Mouse (Mus musculus) limb, embryonic 14.5 days (tissue): Measurements from ENCODE around the gene Best3. TPM values are rescaled to one million over a fixed set of nuclear protein-coding genes. Genes with fewer than 3 reads are reported as not detected.
A peak's percentile ranks its signal among the peaks of the same experiment; 100 is the strongest.

Source experiments
- ATAC-seq: fragments of 200-750 bp; cut with Nextera tagmentation; 2 replicates; pipeline ENCODE4 v1.8.0; 2017; ENCODE audit warnings: low read depth, moderate number of reproducible peaks, moderate TSS enrichment; ENCODE audit not compliant: low FRiP score
- DNase-seq: peaks from one replicate; pipeline ENCODE4 v3.0.0-alpha.2; 2015; ENCODE audit warnings: low spot score
- H3K27ac ChIP-seq: fragments of 300-500 bp; sonication (generic); replicated peaks from 2 replicates; pipeline ENCODE4 v1.5.1; 2014; ENCODE audit warnings: low read depth, mild to moderate bottlenecking, low read length, moderate library complexity, mixed read lengths
- H3K27me3 ChIP-seq: fragments of 300-500 bp; sonication (generic); 2 replicates; pipeline ENCODE4 v1.6.1; 2014; ENCODE audit warnings: low read length, mixed read lengths; ENCODE audit not compliant: control insufficient read depth, insufficient read depth
- H3K36me3 ChIP-seq: fragments of 300-500 bp; sonication (generic); 2 replicates; pipeline ENCODE4 v1.6.1; 2014; ENCODE audit warnings: mild to moderate bottlenecking, low read length, moderate library complexity, mixed read lengths; ENCODE audit not compliant: control insufficient read depth, insufficient read depth
- H3K4me1 ChIP-seq: fragments of 300-500 bp; sonication (generic); 2 replicates; pipeline ENCODE4 v1.6.1; 2014; ENCODE audit warnings: antibody characterized with exemption, low read length, mixed read lengths; ENCODE audit not compliant: control insufficient read depth, insufficient read depth
- H3K4me2 ChIP-seq: fragments of 300-500 bp; sonication (generic); replicated peaks from 2 replicates; pipeline ENCODE4 v1.6.1; 2014; ENCODE audit warnings: low read depth, mild to moderate bottlenecking, low read length, moderate library complexity; ENCODE audit not compliant: severe bottlenecking
- H3K4me3 ChIP-seq: fragments of 300-500 bp; sonication (generic); replicated peaks from 2 replicates; pipeline ENCODE4 v1.5.1; 2014; ENCODE audit warnings: low read length
- H3K9ac ChIP-seq: fragments of 300-500 bp; sonication (generic); 2 replicates; pipeline ENCODE4 v1.6.1; 2014; ENCODE audit warnings: mild to moderate bottlenecking, low read depth, low read length, moderate library complexity; ENCODE audit not compliant: severe bottlenecking
- H3K9me3 ChIP-seq: fragments of 300-500 bp; sonication (generic); 2 replicates; pipeline ENCODE4 v1.6.1; 2016; ENCODE audit warnings: low read length; ENCODE audit not compliant: control insufficient read depth
- POLR2A ChIP-seq: fragments of 200-500 bp; IDR thresholded peaks from 2 replicates; pipeline ENCODE4 v1.8.0; 2012; ENCODE audit warnings: inconsistent platforms, mild to moderate bottlenecking, moderate library complexity, borderline replicate concordance; ENCODE audit not compliant: insufficient read depth, insufficient read length; ENCODE audit errors: extremely low read depth
- WGBS: fragments of 180-500 bp; shearing (Covaris S2); extraction: QIAGEN DNeasy Blood & Tissue Kit; methylation state at CpG from one replicate; pipeline ENCODE4 v1.1.7; 2014; 5-methylcytosine and 5-hydroxymethylcytosine counted together
- polyA plus RNA-seq, 2 experiments: library from polyadenylated mRNA; depleted of rRNA in 1 of 2; stranded (reverse) in 1 of 2; unstranded in 1 of 2; fragments of >200 nt; fragmentation: Nextera tagmentation in 1 of 2; extraction: Ambion mirVana in 1 of 2; gene quantifications; 2 replicates each; pipeline versions ENCODE4 v1.2.1 to v1.2.3; 2012 to 2014

The Best3 gene
- polyA plus RNA-seq, 2 experiments = 1.4 to 3.1 TPM

- Histone ChIP-seq H3K9ac (no peak overlapping the region), H3K36me3 (no peaks in the 10 kb centered on the region), H3K4me2 (no peak overlapping the region), H3K27ac (no peak overlapping the region), H3K4me3 (no peak overlapping the region), H3K9me3 (no peaks in the 10 kb centered on the region), H3K4me1 (peaks cover 7% of the 10 kb centered on the region; the same call in 1 of the 2 replicates), H3K27me3 (no peaks in the 10 kb centered on the region)
- TF ChIP-seq POLR2A = no peak
- DNase-seq = no peak
- 76% methylated on average over 12 of the region's 12 CpGs for WGBS
- no peak for ATAC-seq
Measured at GRCm38 (mm10) chr10:117000975-117001374, 14.9 kb downstream of the Best3 start.

- Histone ChIP-seq H3K4me1 (peaks cover 7% of the 10 kb centered on the region; the same call in 1 of the 2 replicates), H3K4me2 (no peak overlapping the region), H3K9ac (0 out of 2 replicates have a peak overlapping the region, but pooled peaks have one; percentile 16), H3K4me3 (no peak overlapping the region), H3K27ac (no peak overlapping the region), H3K36me3 (no peaks in the 10 kb centered on the region), H3K9me3 (no peaks in the 10 kb centered on the region), H3K27me3 (no peaks in the 10 kb centered on the region)
- TF ChIP-seq POLR2A = no peak
- DNase-seq (peak; percentile 42), ATAC-seq (0 out of 2 replicates have a peak, but pooled peaks have one; percentile 6)
- 45% methylated on average over 5 of the region's 5 CpGs for WGBS
Measured at GRCm38 (mm10) chr10:117004695-117005094, 18.6 kb downstream of the Best3 start.

GRCm38 (mm10) chr10:117005707-117006464, 19.8 kb downstream of the Best3 start:
- Histone ChIP-seq H3K27ac (no peak overlapping the region), H3K9ac (no peak overlapping the region), H3K4me2 (no peak overlapping the region), H3K4me1 (peaks cover 7% of the 10 kb centered on the region; the same call in 1 of the 2 replicates), H3K36me3 (no peaks in the 10 kb centered on the region), H3K4me3 (no peak overlapping the region), H3K9me3 (no peaks in the 10 kb centered on the region), H3K27me3 (no peaks in the 10 kb centered on the region)
- DNase-seq = no peak
- WGBS = 54% methylated on average over 12 of the region's 12 CpGs
- no peak for ATAC-seq
- no peak for TF ChIP-seq POLR2A

- Histone ChIP-seq H3K9me3 (no peaks in the 10 kb centered on the region), H3K36me3 (no peaks in the 10 kb centered on the region), H3K27me3 (no peaks in the 10 kb centered on the region), H3K4me3 (no peak overlapping the region), H3K4me2 (no peak overlapping the region), H3K9ac (no peak overlapping the region), H3K27ac (no peak overlapping the region), H3K4me1 (peaks cover 9% of the 10 kb centered on the region)
- no peak for DNase-seq
- no peak for TF ChIP-seq POLR2A
- ATAC-seq = no peak
- WGBS = 80% methylated on average over 6 of the region's 6 CpGs
Measured at GRCm38 (mm10) chr10:117009691-117010090, 23.6 kb downstream of the Best3 start.

- H3K9me3 ChIP-seq = no peaks in the 10 kb centered on the region
- WGBS = 72% methylated on average over 8 of the region's 8 CpGs
- H3K4me1 ChIP-seq = peaks cover 4% of the 10 kb centered on the region; the same call in 1 of the 2 replicates
- ATAC-seq (no peak), DNase-seq (no peak)
- H3K27me3 ChIP-seq = no peaks in the 10 kb centered on the region
- no peak overlapping the region for H3K9ac ChIP-seq
- H3K36me3 ChIP-seq = no peaks in the 10 kb centered on the region
- no peak for TF ChIP-seq POLR2A
- H3K27ac ChIP-seq = no peak overlapping the region
- no peak overlapping the region for H3K4me2 ChIP-seq
- no peak overlapping the region for H3K4me3 ChIP-seq
Measured at GRCm38 (mm10) chr10:117011047-117011446, 24.9 kb downstream of the Best3 start.
